Mouse (Mus musculus) heart, adult 18-20 months (tissue): Measurements from ENCODE around the gene Zcchc14. TPM values are rescaled to one million over a fixed set of nuclear protein-coding genes. Genes with fewer than 3 reads are reported as not detected.

Experiments used
- DNase-seq, 2 experiments: peaks; one replicate each; pipeline ENCODE4 v3.0.0; 2021 to 2022; ENCODE audit warnings: mixed read lengths in 1 of 2
- total RNA-seq, 2 experiments: library from RNA; stranded (reverse); gene quantifications; 2 replicates each; pipeline ENCODE4 v1.2.3; 2021

Zcchc14 gene
- total RNA-seq, 2 experiments from 2014 or later = 23.3 to 26.5 TPM

DNA sequence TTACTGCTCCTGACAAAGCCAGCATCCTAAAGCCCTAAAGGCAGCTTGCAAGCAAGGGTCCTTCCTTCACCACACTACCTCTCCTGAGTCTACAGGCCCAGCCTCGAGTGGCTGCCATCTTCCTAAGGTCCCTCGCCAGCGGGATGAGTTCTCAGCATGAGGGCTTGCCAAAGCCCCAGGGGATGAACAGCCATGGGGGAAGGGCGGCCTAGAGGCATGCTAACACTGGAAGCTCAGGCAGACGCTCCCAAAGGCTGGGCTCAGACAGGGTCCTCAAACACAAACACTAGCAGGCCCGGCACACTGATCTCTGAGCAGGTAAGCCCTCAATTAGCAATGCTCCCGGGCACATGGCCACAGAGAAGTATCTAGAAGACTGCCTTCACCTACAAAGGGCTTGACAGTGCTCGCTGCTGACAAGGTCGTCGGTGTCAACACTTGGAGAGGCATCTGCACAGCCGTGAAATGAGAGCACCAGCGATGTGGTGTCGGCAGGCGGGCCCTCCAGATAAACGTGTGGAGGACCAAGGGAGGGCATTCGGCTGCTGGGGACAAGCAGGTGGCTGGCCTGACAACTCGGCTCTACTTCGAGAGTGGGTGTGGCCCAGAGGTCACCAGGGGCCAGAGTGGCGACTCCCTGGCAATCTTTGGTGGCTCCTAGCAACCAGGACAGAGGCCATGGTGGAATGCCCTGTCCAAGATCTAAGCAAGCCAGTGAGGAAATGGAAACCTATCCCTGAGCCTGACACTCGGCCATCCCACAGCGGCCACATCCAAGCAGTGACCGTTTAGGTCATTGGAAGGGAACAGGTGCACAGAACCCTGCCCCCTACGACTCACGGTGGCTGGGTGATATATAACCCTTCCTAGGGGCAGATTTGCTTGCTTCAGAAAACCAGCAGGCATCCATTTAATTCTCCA is 101.4 kb downstream of the Zcchc14 start:
- no peak for DNase-seq

DNA sequence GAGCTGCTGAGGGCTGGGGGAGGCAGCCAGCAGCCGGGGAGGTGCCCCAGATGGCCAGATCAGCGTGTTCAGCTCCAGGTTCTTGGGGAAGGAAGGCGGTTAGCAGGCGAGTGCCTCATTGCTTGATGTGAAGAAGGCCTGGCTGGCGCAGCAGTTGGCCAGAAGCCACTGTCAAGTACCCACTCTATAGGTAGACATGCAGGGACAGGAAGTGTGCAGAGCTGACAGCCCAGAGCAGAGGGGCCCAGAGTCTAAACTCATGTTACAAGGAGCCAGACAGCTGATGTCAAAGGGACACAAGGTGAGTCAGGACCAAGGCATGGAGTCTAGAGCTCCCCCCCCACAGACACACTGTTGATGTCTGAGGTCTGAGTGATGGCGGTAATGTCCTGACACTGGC is 102.6 kb downstream of the Zcchc14 start:
- no peak for DNase-seq

Other genes with a start within 250 kb of the Zcchc14 start
- gene 1700018B08Rik, start 108.6 kb downstream of the Zcchc14 start, total RNA-seq = not detected
- 100 to 1,000 TPM in 1 of 2 experiments, 10 to 100 TPM in 1; 91.3 to 110 TPM for gene Fbxo31, start 74.1 kb downstream of the Zcchc14 start, total RNA-seq
- gene Map1lc3b, start 62.5 kb downstream of the Zcchc14 start, total RNA-seq = 100 to 1,000 TPM; 238 to 264 TPM
- gene Jph3, start 76.7 kb upstream of the Zcchc14 start, total RNA-seq = under 1 TPM in 1 of 2 experiments, not detected in 1; 0.12 TPM
- 10 to 100 TPM; 12.0 to 13.7 TPM for gene Klhdc4, start 176.7 kb upstream of the Zcchc14 start, total RNA-seq